Mouse (Mus musculus) adrenal gland, adult 10 weeks (tissue): ENCODE measurements around the gene Atp5mpl. TPM values are rescaled to one million over a fixed set of nuclear protein-coding genes. Genes with fewer than 3 reads are reported as not detected.

Source experiments
- polyA plus RNA-seq: library from polyadenylated mRNA; stranded (reverse); fragments of 350-450 nt; fragmentation: Illumina TruSeq; extraction: RNeasy Lipid Tissue Mini Kit (QIAGEN cat#74804); gene quantifications from one replicate; pipeline ENCODE4 v1.2.3, GENCODE M21; 2014; ENCODE audit warnings: low read depth, low replicate concordance

Atp5mpl gene
- polyA plus RNA-seq: 635 TPM

DNA sequence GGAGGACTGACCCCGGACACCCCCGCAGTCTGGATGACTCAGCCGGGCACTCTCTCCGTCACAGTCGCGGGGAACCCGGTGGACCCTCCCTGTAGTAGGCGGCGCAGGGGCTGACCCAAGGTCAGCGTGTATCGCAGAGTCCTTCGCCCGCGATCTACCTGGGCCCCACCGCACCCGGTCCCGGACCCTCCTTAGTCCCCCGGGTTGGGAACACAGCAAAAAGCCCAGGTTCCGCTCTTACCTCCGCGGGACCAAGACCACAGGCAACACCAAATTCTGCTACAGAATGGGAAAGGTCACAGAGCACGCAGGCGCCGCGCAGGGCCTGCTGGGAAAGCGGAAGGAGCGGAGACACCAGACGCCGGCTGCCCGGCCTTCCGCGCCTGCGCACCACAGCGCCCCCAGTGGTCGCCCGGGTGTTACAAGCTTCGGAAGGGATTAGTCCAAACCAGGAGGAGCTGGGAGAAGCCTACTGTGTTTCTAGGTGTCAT lies at the start of gene Atp5mpl:
Gene Atp5mpl, minus strand, starts transcription at position 295 of the 491 bp plus-strand sequence.

DNA sequence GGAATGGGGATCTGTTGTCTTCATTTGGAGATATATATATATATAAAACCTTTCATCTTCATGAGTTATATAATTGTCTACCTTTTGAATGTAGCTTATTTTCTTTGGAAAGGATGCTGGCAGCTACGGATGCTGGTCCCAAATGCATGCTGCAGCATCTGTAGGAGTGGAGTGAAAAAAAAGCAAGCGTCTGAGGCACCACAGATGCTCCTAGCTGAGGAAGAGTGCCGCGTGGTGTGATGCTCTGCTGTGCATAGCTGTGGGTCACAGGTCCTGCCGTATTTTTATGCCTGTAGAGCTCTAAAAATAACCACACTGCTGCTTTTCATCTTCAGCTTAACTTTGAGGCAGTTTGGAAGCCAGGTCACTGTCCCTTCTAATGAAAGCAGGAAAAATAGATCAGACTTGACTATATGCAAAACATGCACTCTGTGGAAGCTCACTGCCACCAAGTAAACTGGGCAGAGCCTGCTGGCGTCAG lies 14.2 kb upstream of the Atp5mpl start, which contains the start of gene Rd3l:
Gene Rd3l, minus strand, starts transcription at position 431 of the 481 bp plus-strand sequence.

DNA sequence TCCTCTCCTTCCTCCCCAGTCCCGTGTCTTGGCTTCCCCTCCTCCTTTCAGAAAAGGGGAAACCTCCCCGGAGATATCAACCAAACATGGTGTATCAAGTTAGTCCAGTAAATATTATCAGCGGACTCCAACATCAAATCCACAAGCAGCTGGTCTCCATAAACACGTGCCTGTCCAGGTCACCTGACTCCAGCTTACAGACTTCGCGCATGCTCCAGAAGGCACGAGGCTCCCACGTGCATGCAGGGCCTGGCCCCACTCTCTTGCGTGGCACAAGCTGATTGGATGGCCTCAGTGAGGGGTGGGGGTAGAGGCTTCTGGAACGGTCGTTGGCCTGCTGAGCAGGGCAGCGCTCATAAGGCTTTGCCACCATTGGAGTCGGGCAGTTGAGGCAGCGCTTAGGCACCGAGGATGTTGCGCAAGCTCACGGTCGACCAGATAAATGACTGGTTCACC lies 4.5 kb upstream of the Atp5mpl start, which contains the start of gene Tdrd9:
Gene Tdrd9, plus strand, starts transcription at position 329 of the 456 bp plus-strand sequence.

Other genes starting within 250 kb of the Atp5mpl start
- 5.1 TPM for gene Klc1, start 208.1 kb downstream of the Atp5mpl start, polyA plus RNA-seq
- gene Xrcc3, start 153.1 kb downstream of the Atp5mpl start, polyA plus RNA-seq: 1.6 TPM
- gene Zfyve21, start 152.8 kb downstream of the Atp5mpl start, polyA plus RNA-seq: 23.0 TPM
- 3.4 TPM for gene Ppp1r13b, start 58.9 kb downstream of the Atp5mpl start, polyA plus RNA-seq
- gene Tdrd9, start 4.6 kb upstream of the Atp5mpl start, polyA plus RNA-seq: not detected
- gene Rd3l, start 14.3 kb upstream of the Atp5mpl start, polyA plus RNA-seq: not detected
- gene Aspg, start 139.7 kb upstream of the Atp5mpl start, polyA plus RNA-seq: not detected
- gene Kif26a, start 179.2 kb upstream of the Atp5mpl start, polyA plus RNA-seq: 0.52 TPM